Mouse (Mus musculus) thymus, adult 18-20 months (tissue): ENCODE results near the gene Arntl.
A peak's percentile ranks its signal among the peaks of the same experiment; 100 is the strongest.

Experiments
- DNase-seq, 2 experiments: peaks; one replicate each; pipeline ENCODE4 v3.0.0; 2022; ENCODE audit warnings: mixed read lengths in 2 of 2

The Arntl gene

DNA sequence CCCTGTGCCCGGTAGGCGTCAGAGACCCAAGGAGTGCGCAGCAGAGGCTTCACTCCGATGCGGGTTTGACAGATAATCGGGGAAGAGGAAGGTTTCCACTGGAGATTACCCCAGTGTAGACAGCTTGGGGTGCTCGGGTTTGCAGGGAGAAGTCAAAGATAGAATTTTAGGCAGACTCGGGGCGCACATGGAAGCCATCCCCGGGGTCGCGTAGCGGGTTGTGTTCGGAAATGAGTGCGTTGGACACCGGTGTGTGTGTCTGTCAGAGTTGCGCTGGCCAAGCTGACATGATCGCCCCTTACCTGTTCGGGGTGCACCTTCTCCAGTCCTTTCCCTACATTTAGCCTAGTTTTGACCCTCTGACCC lies 1.1 kb downstream of the Arntl start:
- DNase-seq, result no peak

- peak; percentile 30 to 32 for DNase-seq
These were observed 3.2 kb downstream of the Arntl start for GRCm38 (mm10) chr7:113210441-113210840.

- no peak for DNase-seq
These were observed 7.2 kb downstream of the Arntl start for GRCm38 (mm10) chr7:113214245-113215169.

DNA sequence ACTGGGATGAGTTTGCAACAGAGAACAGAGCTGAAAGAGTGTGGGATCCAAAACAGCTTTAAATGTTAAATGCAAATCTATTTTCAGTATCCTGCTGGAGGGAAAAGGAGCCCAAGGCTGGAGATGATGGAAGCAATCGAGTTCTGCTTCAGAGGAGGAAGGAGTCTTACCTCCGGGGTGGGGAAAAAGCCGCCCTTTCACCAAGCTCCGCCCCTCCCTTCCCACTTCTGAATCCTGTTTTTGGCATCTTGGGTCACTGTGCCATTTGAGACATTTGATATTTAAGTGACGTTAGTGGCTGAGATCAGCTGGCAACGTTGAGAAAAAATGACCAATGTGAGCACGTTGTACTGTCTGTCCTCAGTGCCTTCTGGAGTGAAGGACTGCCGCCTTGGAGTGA lies 8.9 kb downstream of the Arntl start:
- DNase-seq, result no peak

DNA sequence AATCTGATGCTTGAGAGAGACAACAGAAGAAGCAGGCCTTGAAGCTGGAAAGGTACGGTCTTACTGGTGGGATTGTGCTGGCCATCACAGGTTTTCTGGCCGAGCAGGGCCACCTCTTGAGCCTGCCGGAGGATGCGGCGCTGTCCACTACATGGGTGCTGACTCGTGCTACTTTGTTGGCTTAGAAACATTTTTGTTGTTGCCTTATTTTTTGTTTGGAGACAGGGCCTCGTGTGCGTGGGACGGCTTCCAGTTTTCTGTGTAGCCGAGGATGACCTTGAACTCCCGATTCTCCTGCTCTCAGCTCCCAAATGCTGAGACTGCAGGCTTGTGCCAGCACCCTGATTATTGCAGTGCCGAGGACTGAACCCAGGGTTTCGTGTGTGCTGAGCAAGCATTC lies 12.2 kb downstream of the Arntl start:
- no peak for DNase-seq

DNA sequence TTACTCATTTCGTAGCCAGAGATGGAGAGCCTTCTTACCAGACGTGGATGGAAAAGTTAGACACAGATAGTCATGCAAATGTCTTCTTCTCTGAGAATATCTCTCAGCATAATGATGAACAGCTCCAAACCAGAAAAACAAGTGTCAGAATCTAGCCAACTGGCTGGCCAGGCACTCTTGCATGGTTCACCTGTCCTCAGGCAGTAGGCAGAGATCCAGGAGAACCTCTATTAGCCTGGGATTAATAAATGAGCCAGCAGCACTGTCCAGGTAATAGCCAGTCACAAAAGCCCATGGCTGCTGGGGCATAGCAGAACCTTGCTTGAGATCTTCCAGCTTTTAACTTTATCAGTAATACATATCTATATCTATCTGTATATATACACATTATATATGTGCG lies 12.6 kb downstream of the Arntl start:
- DNase-seq, result no peak

DNA sequence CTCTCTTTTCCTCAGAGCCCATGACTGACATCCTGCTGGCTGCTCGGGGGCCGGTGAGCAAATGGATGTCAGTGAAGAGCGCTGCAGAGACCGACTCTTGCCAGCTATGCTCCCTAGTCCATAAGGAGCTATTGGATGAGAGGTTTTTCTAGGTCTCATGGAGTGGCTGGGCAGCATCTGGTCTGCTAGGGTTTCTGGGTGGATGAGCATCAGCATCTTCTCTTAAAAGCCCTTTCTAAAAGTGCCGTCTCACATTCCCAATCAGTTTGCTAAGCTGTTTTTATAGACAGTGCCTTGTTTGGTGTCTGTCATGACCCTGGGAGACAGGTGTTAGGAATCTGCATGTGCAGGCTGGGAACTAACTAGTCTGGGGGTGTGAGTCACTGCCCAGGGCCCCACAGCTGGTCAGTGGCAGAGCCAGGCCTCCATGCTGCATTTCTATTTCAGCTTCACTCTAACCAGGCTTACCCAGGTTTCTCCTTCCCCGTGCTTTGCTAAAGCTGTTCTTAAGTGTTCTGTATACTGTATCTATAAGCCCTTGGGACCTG lies 13.5 kb downstream of the Arntl start:
- no peak for DNase-seq

GRCm38 (mm10) chr7:113222821-113223220 lies 15.6 kb downstream of the Arntl start:
- DNase-seq, result no peak

DNA sequence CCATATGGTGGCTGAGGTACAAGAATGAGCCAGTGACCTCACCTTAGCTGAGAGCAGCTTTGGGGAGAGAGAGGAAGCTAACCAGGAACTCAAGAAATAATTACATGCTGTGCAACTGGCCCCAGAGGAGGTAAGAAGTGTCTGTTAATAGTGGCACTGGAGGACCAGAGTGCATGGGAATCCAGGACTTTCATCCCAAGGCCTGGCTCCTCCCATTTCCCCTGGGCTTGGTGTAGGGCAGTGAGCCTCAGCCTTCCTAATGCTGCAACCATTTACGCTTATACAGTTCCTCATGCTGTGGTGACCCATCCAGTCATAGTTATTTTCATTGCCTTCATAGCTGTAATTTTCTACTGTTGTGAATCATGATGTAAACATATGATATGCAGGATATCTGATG lies 17.4 kb downstream of the Arntl start:
- DNase-seq, result no peak

- DNase-seq, result no peak
These were observed 21.2 kb downstream of the Arntl start for GRCm38 (mm10) chr7:113228498-113228897.

- no peak for DNase-seq
These were observed 28.9 kb downstream of the Arntl start for GRCm38 (mm10) chr7:113236135-113236534.

DNA sequence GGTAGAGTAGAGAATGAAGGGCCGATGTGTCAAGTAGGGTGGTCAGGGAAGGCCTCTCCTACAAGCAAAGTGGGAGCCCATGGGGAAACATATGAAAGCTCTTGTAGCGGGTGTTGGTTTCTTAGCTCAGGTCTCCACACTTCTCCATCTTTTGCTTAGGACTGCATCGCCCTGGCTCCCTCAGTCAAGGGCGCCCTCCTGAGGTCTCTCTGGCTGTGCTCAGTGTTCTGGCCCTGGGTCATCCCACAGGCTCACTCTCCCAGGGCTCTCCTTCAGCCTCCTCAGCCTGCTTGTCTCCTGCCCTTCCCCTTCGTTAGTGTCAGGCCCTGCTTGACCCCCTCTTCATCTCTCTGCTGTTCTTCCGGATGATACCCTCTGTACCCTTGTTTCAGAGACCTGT lies 31.1 kb downstream of the Arntl start:
- DNase-seq, result no peak

DNA sequence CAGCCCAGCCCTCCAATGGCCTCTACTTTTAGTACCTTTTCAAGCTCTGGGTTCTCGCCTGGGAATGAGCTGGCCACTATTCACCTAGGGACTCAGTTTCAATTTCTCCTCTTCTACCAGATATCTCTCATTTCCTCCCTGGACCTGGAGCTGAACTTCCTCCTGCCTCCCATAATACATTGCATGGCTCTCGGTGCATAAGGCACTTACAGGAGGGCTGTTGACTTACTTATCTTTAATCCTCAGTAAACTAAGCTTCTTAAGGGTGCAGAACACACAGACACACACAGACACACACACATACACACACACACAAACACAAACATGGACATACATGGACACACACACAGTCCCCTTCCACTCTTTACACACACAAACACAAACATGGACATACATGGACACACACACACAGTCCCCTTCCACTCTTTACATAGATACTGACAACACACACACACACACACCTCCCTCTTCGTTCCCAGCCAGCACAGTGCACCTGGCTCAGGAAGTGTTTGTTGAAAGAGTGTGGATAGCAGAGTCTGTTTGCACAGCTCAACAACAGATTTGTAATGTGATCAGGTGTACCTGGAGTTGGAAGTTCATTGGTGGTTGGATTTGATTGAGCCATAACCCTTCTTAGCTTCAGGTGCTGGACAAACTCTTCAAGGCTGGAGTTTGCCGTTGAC lies 32.3 kb downstream of the Arntl start:
- DNase-seq, result no peak

DNA sequence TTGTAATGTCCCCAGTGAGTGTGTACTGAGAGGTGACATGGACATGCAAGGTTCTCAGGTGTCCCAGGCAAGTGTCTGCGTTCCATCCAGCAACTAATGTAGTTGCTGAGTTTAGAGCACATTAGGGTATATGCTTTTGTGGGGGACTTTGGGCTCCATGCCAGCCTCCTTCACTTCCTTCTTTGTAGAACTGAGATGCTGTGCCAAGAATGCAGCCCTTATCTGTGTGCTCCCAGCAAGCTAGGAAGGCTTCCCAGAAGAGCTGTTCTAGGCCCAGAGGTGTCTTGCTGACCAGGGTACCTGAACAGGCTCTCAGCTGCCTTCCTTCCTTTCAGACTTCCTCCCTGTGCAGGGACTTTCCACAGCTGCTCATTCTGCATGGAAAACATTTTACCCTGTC lies 33.2 kb downstream of the Arntl start:
- no peak for DNase-seq

DNA sequence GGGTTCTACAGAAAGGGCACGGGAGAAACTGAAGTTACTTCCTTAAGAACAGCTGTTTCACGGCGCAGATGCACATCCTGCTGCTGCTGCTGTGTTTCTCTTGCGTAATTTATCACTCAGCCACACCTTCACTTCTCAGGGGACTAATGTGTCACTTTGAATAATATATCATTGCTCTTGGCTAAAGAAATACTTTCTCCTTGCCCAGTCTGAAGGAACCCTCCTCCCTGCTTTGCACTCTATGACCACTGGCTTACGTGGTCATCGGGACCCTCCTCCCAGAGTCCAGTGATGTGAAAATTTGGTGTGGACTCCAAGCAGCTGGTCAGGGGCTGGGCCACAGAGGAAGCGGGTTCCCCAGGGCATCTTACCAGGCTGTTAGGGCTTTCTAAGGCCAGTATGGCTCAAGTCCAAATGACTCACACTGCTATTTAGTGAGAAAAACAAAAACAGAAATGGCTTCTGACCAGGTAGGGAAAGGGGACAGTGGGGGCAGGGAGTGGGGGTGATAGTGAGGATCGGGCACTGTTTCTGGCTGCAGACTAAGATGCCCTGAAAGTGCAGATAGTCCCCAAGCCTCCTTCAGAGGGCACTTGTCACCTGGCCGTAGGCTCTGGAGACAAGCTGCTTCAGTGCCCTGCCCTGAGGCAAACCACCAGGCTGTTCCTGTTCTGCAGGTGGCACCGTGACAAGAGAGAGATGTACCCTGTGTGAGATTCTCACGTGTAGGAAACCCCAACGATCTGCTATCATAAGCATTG lies 34.8 kb downstream of the Arntl start:
- DNase-seq, result peak in 1 of 2 experiments; percentile 36

DNA sequence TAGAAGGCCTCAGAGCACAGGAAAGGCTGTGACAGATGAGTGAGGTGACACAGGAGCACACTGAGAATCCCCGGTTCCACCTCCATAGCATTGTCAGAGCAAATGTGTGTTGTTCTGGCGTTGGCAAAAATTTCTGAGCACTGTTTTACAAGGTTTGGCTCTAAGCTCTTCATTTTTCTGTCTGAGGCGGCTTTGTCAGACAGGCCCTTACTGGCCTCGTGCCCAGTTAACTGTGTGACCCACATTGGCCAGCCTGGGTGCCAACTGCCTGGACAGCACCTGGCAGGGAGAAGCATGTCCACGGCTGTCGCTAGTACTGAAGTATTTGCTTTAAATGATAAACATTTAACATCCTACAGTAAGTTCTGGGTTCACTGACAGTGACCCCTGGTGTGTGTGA lies 35.4 kb downstream of the Arntl start:
- no peak for DNase-seq

- DNase-seq, result no peak
These were observed 37.9 kb downstream of the Arntl start for GRCm38 (mm10) chr7:113245144-113245543.

DNA sequence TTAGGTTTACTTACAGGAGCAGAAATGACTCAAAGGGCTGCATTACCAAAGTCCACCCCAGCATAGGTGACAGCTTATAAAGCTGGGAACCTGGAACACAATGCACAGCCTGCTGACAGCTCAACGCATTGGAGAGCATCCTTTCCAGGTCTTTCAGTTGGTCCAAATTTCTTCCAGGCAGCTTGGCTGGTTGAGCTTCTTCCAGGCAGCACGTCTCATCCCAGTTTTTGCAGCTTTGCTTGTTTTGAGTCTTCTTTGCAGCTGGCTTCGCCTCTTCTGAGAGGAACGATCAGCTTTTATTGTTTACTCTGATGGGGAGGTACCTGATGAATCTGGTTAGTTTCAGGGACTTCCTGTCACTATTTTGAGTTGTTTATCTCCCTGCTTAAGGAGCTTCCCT lies 39.2 kb downstream of the Arntl start:
- DNase-seq, result no peak

GRCm38 (mm10) chr7:113247167-113247566 lies 39.9 kb downstream of the Arntl start:
- DNase-seq, result no peak

DNA sequence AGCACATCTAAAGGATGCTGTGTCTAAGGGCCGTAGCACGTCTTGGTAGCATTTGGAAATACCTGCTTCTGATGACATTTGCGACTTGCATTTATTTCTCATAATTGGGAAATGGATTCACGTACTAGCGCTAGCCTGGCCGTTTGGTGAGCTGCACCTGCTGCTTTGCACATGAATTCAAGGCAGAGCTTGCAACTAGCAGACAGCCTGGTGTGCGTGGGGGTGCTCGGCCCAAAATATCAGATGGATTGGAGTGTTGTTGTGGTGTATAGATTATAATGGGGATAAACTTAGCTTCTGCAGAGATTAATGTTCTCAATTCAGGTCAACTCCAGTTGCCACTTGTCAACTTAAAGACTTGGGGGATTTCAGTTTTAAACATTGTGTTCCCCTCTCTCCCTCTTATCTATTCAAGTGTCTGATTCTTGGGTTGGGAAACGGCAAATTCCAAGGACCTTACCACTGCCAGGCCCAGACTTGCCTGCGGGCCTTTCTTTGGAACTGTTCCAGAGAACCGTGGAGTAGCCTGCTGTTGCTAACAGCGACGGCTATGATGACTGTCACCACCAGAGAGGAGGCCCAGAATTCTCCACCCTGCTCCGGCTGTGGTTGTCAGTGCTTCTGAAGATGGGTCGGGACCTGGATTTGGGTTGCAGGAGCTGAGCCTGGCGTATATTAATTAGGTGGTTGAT lies 42.0 kb downstream of the Arntl start:
- no peak for DNase-seq

DNA sequence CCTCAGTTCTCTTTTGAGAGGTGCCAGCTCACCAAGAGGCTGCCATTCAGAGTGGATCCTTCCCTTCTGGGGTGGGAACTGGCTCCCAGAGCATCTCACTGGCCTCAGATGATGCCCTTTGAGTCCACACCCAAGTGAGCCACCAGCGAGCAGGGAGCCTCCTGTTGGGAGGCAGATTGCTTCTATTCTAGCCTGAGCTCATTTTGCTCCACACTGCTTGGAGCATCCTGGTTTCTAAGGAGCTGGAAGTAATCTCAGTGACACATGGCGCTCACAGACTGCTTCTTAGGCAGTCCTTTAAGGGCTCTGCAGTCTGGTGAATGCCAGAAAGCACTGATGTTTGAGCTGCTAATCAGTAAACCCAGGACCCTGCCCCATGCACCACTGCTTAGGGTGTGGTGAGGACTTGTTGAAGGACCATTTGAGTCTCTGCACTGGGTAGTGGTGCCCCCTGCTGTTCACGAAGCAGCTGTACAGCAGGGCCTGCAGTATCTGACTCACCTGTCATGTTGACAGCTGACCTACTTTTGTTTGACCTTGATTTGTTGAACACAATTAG lies 43.2 kb downstream of the Arntl start:
- DNase-seq, result peak in 1 of 2 experiments; percentile 38

GRCm38 (mm10) chr7:113251001-113251400 lies 43.7 kb downstream of the Arntl start:
- DNase-seq, result no peak
